ENCODE assay signal across 17 mouse cellular contexts in genomic region chr8:11300436-11300835, GRCm38 (mm10). TPM values are rescaled to one million over a fixed set of nuclear protein-coding genes. Genes with fewer than 3 reads are reported as not detected.
DNase-seq lines count a peak whose midpoint lies in the region; ATAC-seq and TF ChIP-seq lines count a peak whose summit lies in the region.
"Had no signal": no experiment of that assay in that cellular context is flagged by ENCODE, and none has a peak within 500 bp of the region (broad histone marks: within the 10 kb centered on the region; RNA-seq: fewer than 3 reads in every experiment).

No protein-coding gene starts in this region.

- peaks cover 7% of the 10 kb centered on the region; the same call in 1 of the 2 replicates for H3K36me3 ChIP-seq in kidney, embryonic 15.5 days
- no peaks in the 10 kb centered on the region for H3K36me3 ChIP-seq in kidney, embryonic 16.5 days (ENCODE audit: insufficient read depth, low read length)
- H3K36me3 ChIP-seq: forebrain, embryonic 15.5 days; heart, embryonic 12.5 days; neural tube, embryonic 15.5 days had no signal

- no peak for TF ChIP-seq POLR2A in lung, adult 2 months (IDR thresholded peaks at IDR 0.05; ENCODE audit: borderline replicate concordance, extremely low read depth, low read depth, low read length)

- peaks cover 92% of the 10 kb centered on the region for H3K4me1 ChIP-seq in kidney, embryonic 15.5 days
- peaks cover 94% of the 10 kb centered on the region for H3K4me1 ChIP-seq in kidney, embryonic 16.5 days (ENCODE audit: insufficient read depth, low read length)
- peaks cover 36% of the 10 kb centered on the region for H3K4me1 ChIP-seq in lung, adult 2 months (ENCODE audit: control insufficient read depth, insufficient read depth, low read length)
- H3K4me1 ChIP-seq: forebrain, embryonic 15.5 days had no signal

- H3K4me3 ChIP-seq in kidney, embryonic 15.5 days (replicated peaks): no peak overlapping the region
- no peak overlapping the region for H3K4me3 ChIP-seq in kidney, embryonic 16.5 days (ENCODE audit: low read length)
- no peak overlapping the region for H3K4me3 ChIP-seq in lung, adult 2 months (replicated peaks; ENCODE audit: extremely low read depth, low read depth, low read length)
- H3K4me3 ChIP-seq: forebrain, embryonic 15.5 days; heart, embryonic 12.5 days; neural tube, embryonic 15.5 days had no signal

- H3K9me3 ChIP-seq in kidney, embryonic 15.5 days (replicated peaks): no peaks in the 10 kb centered on the region
- no peaks in the 10 kb centered on the region for H3K9me3 ChIP-seq in kidney, embryonic 16.5 days (ENCODE audit: low read length)
- H3K9me3 ChIP-seq: forebrain, embryonic 15.5 days; heart, embryonic 12.5 days; neural tube, embryonic 15.5 days had no signal

- 70% methylated on average over 8 of the region's 8 CpGs for WGBS in kidney, embryonic 15.5 days
- 70% methylated on average over 8 of the region's 8 CpGs for WGBS in kidney, embryonic 16.5 days
- WGBS in lung, adult 2 months: 46% methylated on average over 8 of the region's 8 CpGs

- no peaks in the 10 kb centered on the region for H3K27me3 ChIP-seq in kidney, embryonic 15.5 days
- no peaks in the 10 kb centered on the region for H3K27me3 ChIP-seq in kidney, embryonic 16.5 days (ENCODE audit: insufficient read depth, low read length)
- H3K27me3 ChIP-seq: forebrain, embryonic 15.5 days; heart, embryonic 12.5 days; neural tube, embryonic 15.5 days; Patski had no signal

- peak overlapping the region; percentile 81 for H3K27ac ChIP-seq in kidney, embryonic 15.5 days
- no peak overlapping the region for H3K27ac ChIP-seq in kidney, embryonic 16.5 days (ENCODE audit: low read length)
- H3K27ac ChIP-seq: forebrain, embryonic 15.5 days; macrophage; neural tube, embryonic 15.5 days had no signal

- ATAC-seq in kidney, embryonic 15.5 days (replicated peaks; ENCODE audit: low FRiP score): no peak
- ATAC-seq in kidney, embryonic 16.5 days (ENCODE audit: low FRiP score, low TSS enrichment): no peak
- no peak for ATAC-seq in monocyte, adult 5-6 weeks (replicated peaks; ENCODE audit: insufficient number of reproducible peaks, low FRiP score, low TSS enrichment, poor library complexity, severe bottlenecking)
- ATAC-seq: forebrain, embryonic 15.5 days; Patski had no signal

- no peak for TF ChIP-seq CTCF in lung, adult 2 months (IDR thresholded peaks at IDR 0.05; ENCODE audit: insufficient read depth, low read length)

- H3K9ac ChIP-seq in kidney, embryonic 15.5 days: no peak overlapping the region
- H3K9ac ChIP-seq in kidney, embryonic 16.5 days (replicated peaks; ENCODE audit: low read length): no peak overlapping the region
- H3K9ac ChIP-seq: forebrain, embryonic 15.5 days; heart, embryonic 12.5 days; neural tube, embryonic 15.5 days had no signal

- DNase-seq in lung, postnatal 10 days: peak; percentile 41
- no peak for DNase-seq in lung, adult 2 months
- peak; percentile 82 for DNase-seq in MN1 (ENCODE audit: low spot score)
- DNase-seq in brain, adult 2 months (ENCODE audit: low read depth, low spot score): peak; percentile 58
- DNase-seq: cerebellum, adult 9-11 months; embryo, embryonic 11 days; gastrocnemius, postnatal 36 days; liver; thymus, postnatal 25 days had no signal

- no peak overlapping the region for H3K4me2 ChIP-seq in kidney, embryonic 15.5 days
- H3K4me2 ChIP-seq in kidney, embryonic 16.5 days (replicated peaks; ENCODE audit: low read depth, low read length): no peak overlapping the region
- H3K4me2 ChIP-seq: forebrain, embryonic 15.5 days; heart, embryonic 12.5 days; neural tube, embryonic 15.5 days had no signal

RNA-seq across cellular contexts. Expression of gene Col4a2, which starts 12.2 kb away (rescaled TPM):
- 108 and 116 TPM in 2 replicates for polyA plus RNA-seq in kidney, embryonic 15.5 days (2015; fragmentation: Nextera tagmentation; extraction: Ambion mirVana)
- 121 and 126 TPM in 2 replicates for polyA plus RNA-seq in kidney, embryonic 16.5 days (2015; fragmentation: Nextera tagmentation; extraction: Ambion mirVana)
- polyA plus RNA-seq in lung, adult 2 months (2012; rRNA removed): 219 and 237 TPM in 2 replicates
- total RNA-seq in monocyte, adult 5-6 weeks (2017): 1.7 to 5.2 TPM (median 3.4 TPM) in 3 replicates

RNA-seq across cellular contexts. Expression of gene Col4a1, which starts 12.2 kb away (rescaled TPM):
- polyA plus RNA-seq in kidney, embryonic 15.5 days (2015; fragmentation: Nextera tagmentation; extraction: Ambion mirVana): 297 and 335 TPM in 2 replicates
- 382 and 440 TPM in 2 replicates for polyA plus RNA-seq in kidney, embryonic 16.5 days (2015; fragmentation: Nextera tagmentation; extraction: Ambion mirVana)
- polyA plus RNA-seq in lung, adult 2 months (2012; rRNA removed): 556 and 580 TPM in 2 replicates
- 1.5 to 5.7 TPM (median 2.8 TPM) in 3 replicates for total RNA-seq in monocyte, adult 5-6 weeks (2017)
